Comparison of ENCODE assay signal across 10 mouse cellular contexts in the genomic region with DNA sequence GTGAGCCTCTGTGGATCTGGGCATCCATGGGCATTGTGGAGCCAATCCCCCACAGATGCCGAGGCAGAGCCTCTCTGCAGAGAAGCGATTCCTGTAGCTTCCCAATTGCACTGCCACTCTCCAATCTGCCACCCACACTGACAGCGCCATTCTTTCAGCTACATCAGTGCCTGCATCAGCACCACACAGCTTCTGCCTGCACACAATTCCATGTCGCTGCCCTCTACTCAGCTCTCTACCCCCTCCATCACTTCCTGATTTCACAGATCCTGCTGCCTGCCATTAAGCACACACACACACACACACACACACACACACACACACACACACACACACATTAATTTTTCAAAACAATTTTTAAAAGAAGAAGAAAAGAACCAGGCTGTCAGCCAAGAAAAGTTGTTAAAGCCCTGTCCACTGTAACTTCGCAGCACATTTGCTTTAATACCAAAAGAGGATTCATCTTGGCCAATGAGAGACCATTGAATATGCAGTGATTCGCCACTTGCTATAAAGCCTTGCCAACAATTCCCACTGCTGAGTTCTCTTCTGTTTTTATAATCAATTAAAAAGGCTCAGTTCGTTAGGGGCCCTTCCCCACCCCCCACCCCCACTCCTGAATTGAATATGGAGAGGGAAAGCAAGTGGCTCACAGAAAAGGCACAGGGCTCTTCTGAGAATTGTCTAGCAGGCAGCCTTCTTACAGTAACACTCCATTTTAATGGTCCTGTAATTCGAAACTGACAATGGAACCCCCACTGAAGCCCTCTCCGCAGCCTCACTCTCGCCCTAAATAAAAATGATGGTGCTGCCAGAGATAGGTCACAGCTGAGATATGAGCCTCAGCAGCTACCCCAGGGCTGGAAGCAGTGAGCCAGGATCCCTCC.
DNase-seq lines count a peak whose midpoint lies in the region; ATAC-seq and TF ChIP-seq lines count a peak whose summit lies in the region.
"Had no signal": no experiment of that assay in that cellular context is flagged by ENCODE, and none has a peak within 500 bp of the region (broad histone marks: within the 10 kb centered on the region; RNA-seq: fewer than 3 reads in every experiment).

No protein-coding gene starts in this region.

- no peaks in the 10 kb centered on the region for H3K9me3 ChIP-seq in heart, embryonic 16.5 days (replicated peaks; ENCODE audit: control insufficient read depth, low read length)
- no peaks in the 10 kb centered on the region for H3K9me3 ChIP-seq in hindbrain, embryonic 10.5 days

- DNase-seq in heart, adult 9 months (ENCODE audit: low spot score in 2 of 2): no peak
- peak; percentile 86 for DNase-seq in brain, embryonic 14.5 days (ENCODE audit: low read depth)
- peak; percentile 10 for DNase-seq in hindbrain, embryonic 10.5 days (ENCODE audit: low spot score)
- DNase-seq in mesoderm, embryonic 11.5 days (ENCODE audit: low read depth, low spot score): peak; percentile 28
- no peak for DNase-seq in urinary bladder, postnatal 14 days (ENCODE audit: low spot score)
- no peak for DNase-seq in cerebellum, adult 8-10 months
- no peak for DNase-seq in thymus, postnatal 4 days
- DNase-seq: gastrocnemius, postnatal 14 days had no signal

- no peak overlapping the region for H3K9ac ChIP-seq in heart, embryonic 16.5 days (ENCODE audit: low read length)

- H3K36me3 ChIP-seq in heart, embryonic 16.5 days (ENCODE audit: control insufficient read depth, insufficient read depth): no peaks in the 10 kb centered on the region
- no peaks in the 10 kb centered on the region for H3K36me3 ChIP-seq in hindbrain, embryonic 10.5 days

- no peaks in the 10 kb centered on the region for H3K27me3 ChIP-seq in heart, embryonic 16.5 days (ENCODE audit: control insufficient read depth, insufficient read depth, low read length)
- no peaks in the 10 kb centered on the region for H3K27me3 ChIP-seq in hindbrain, embryonic 10.5 days (ENCODE audit: insufficient read depth, poor library complexity, severe bottlenecking)

- H3K4me2 ChIP-seq in heart, embryonic 16.5 days (ENCODE audit: low read depth, low read length): 0 out of 2 replicates have a peak overlapping the region, but pooled peaks have one; percentile 4

- peaks cover 5% of the 10 kb centered on the region for H3K4me1 ChIP-seq in heart, embryonic 16.5 days (ENCODE audit: control insufficient read depth, insufficient read depth, low read length)
- H3K4me1 ChIP-seq in hindbrain, embryonic 10.5 days (replicated peaks): peaks cover 23% of the 10 kb centered on the region

- no peak overlapping the region for H3K27ac ChIP-seq in heart, embryonic 16.5 days (ENCODE audit: low read length)
- peak overlapping the region; percentile 78 for H3K27ac ChIP-seq in hindbrain, embryonic 10.5 days

- H3K4me3 ChIP-seq in heart, embryonic 16.5 days (ENCODE audit: low read length): no peak overlapping the region
- no peak overlapping the region for H3K4me3 ChIP-seq in hindbrain, embryonic 10.5 days

- ATAC-seq in heart, embryonic 16.5 days (replicated peaks; ENCODE audit: extremely low read depth, insufficient read depth, low FRiP score): no peak
- ATAC-seq: CD4-positive, CD25-positive, alpha-beta regulatory T cell, adult 4 months had no signal

- TF ChIP-seq POLR2A in brain, embryonic 14.5 days (IDR thresholded peaks at IDR 0.05; ENCODE audit: borderline replicate concordance, extremely low read depth, insufficient read depth, insufficient read length, poor library complexity, severe bottlenecking): no peak

- 33% methylated on average over 10 of the region's 10 CpGs for WGBS in heart, embryonic 16.5 days
- WGBS in hindbrain, embryonic 10.5 days: 40% methylated on average over 10 of the region's 10 CpGs

- TF ChIP-seq CTCF in brain, embryonic 14.5 days (IDR thresholded peaks at IDR 0.05; ENCODE audit: borderline replicate concordance, extremely low read depth, insufficient read depth, insufficient read length): no peak

Comparison
In these comparisons a context has a peak if more than half of its experiments do, and no peak if none do; other contexts are left out.
1. DNase-seq: peak in brain, embryonic 14.5 days (single experiment), hindbrain, embryonic 10.5 days (single experiment) and mesoderm, embryonic 11.5 days (single experiment); none in heart, adult 9 months (0 of 2), urinary bladder, postnatal 14 days (single experiment), cerebellum, adult 8-10 months (single experiment) and thymus, postnatal 4 days (single experiment).